Mouse (Mus musculus) ovary, postnatal 14 days (tissue): ENCODE measurements around the gene Ube2d1.
A peak's percentile ranks its signal among the peaks of the same experiment; 100 is the strongest.

Experiments used
- DNase-seq: peaks from one replicate; pipeline ENCODE4 v3.0.0; 2022; ENCODE audit warnings: low spot score

The Ube2d1 gene

DNA sequence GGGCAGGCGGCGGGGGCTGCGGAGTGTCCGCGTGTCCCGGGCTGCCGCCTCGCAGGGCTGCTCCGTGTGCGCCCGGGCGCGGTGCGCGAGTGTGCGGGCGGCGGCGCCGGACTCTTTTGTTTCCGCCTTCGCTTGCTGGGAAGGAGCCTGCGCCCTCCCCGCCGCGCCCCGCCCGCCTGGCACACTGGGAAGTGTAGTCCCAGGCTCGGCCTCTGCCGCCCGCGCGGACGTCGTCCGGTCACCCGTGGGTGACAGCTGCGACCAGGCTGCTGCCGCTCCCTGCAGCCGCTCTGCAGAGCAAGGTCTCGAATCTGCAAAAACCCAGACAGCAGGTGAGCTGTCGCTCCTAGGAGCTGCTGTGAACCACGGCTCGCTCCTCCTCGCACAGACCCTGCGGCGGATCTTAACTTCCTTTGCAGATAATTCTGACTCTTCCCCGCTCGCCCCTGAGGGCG is at the start of gene Ube2d1:
Gene Ube2d1 (minus strand): TSS at position 137 of the 455 bp plus-strand sequence.
- peak; percentile 73 for DNase-seq

GRCm38 (mm10) chr10:71332859-71333258 is 47.8 kb upstream of the Ube2d1 start:
- no peak for DNase-seq

GRCm38 (mm10) chr10:71332376-71332775 is 47.3 kb upstream of the Ube2d1 start:
- no peak for DNase-seq

DNA sequence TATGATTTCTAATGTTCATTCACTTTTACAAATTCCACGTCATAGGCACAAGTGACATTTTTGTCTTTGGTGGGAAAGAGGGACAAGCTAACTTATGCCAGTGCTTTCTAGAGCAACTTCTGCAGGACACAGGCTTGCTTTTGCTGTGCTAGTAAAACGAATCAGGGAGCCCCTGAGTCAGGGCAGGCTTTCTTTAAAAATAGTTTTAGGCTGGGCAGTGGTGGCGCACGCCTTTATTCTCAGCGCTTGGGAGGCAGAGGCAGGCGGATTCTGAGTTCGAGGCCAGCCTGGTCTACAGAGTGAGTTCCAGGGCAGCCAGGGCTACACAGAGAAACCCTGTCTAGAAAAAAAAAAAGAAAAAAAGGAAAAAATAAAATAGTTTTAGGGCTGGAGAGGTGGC is 46.8 kb upstream of the Ube2d1 start:
- no peak for DNase-seq

- DNase-seq, result no peak
Observed at GRCm38 (mm10) chr10:71330070-71330469, 45.0 kb upstream of the Ube2d1 start.

- no peak for DNase-seq
Observed at GRCm38 (mm10) chr10:71329295-71329694, 44.2 kb upstream of the Ube2d1 start.

- no peak for DNase-seq
Observed at GRCm38 (mm10) chr10:71328870-71329269, 43.8 kb upstream of the Ube2d1 start.

DNA sequence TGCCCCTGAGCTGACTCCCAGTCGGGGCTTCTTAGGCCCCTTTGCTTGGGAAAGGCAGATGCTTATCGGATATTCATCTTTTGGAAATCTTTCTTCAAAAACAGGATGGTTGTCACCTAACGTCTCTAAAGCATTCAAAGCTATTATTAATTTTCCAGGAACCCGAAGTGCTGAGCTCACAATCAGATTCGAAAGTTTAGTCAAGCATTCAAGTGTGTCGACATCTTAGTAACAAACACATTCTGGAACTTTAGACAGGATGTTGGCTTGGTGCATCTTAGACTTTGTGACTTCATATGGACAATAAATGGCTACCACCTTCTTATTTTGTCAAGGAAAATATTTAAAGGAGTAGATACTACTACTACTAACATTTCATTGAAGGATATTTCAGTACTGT is 43.3 kb upstream of the Ube2d1 start:
- no peak for DNase-seq

DNA sequence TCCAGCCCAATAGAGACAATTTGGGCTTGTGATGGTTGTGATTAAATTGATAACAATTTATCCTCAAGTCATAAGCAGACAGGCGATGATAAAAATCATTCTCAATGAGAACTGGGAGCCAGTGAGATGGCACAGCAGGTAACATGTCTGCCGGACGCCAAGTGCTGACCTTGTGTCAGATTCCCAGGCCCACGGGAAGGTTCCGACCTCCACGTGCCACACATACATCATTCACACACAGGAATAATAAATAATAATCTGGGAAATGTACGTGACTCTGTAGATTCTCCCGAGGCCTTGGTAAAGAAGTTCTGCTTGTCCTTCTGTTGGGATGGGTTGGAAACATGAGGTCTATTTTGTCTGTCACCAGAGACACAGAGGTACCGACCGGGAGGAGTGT is 42.3 kb upstream of the Ube2d1 start:
- DNase-seq, result no peak

- DNase-seq, result peak; percentile 60
Observed at GRCm38 (mm10) chr10:71326789-71327188, 41.7 kb upstream of the Ube2d1 start.

- no peak for DNase-seq
Observed at GRCm38 (mm10) chr10:71326123-71326522, 41.1 kb upstream of the Ube2d1 start.

DNA sequence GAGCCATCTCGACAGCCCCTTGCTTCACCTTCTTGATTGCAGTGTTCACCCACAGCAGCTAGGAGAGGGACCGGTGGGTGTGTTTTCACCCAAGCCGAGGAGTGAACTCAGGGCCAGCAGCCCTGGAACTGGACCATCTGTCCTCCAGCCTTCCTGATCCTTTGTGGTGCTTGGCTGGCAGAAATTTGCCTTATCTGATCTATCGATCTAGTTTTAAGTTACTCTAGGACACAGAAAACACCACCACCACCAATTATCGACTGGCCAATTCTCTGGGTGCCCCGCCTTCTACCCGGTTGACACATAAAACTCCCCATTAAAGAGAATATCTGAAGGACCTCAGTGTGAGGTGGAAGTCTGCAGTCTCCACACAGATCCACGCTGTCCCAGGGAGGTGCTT is 38.6 kb upstream of the Ube2d1 start:
- no peak for DNase-seq

DNA sequence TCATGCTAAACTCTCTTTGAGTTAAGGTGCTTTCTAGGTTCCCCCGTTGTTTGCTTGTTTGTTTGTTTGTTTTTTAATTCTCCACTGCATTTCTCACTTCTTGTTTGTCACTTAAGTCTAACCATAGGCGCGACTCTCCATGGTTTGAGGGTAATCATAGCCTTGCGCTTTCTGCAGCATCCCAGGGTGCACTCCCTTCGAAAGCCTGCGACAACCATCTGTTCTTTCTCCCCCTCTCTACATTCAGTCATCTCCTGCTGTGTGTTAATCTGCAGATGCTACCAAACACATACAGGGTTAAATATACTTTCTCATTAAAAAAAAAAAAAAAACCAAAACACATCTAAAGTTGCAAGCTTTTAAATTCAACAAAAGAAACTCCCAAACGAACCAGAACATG is 31.4 kb upstream of the Ube2d1 start:
- no peak for DNase-seq

DNA sequence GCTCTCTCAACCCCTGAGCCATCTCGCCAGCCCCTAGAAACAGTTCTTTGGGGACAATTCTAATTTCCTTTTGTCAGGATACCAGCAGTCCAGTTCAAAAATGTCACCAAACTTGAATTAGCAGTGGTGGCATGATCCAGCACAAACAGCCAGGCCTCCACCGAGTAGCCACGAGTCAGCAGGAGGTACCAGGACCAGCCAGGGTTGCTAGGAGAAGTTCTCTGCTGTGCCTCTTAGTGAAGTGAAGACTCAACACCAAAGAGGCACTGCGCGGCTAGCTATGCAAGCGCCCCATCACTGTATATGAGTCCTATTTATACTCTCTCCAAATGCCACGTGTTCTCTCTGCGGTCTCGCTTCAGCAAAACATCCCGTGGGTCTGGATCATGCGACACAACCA is 31.0 kb upstream of the Ube2d1 start:
- no peak for DNase-seq

GRCm38 (mm10) chr10:71314596-71314995 is 29.5 kb upstream of the Ube2d1 start:
- no peak for DNase-seq

DNA sequence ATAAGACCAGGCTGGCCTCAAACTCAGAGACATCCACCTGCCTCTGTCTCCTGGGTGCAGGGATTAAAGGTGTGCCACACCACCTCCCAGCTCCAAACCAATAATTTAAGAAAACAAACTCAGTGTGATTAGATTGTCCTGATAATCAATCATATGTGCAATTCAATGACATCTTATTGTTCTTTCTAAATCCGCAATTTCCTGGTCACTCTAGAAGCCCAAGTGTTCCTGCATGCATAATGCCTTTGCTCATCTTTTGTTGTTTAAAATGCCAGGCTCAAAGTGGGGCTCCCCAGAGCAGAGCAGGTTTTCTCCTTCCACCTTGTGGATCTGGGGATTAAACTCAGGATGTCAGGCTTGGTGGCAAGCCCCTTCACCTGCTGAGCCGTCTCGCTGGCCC is 25.2 kb upstream of the Ube2d1 start:
- DNase-seq, result no peak

- no peak for DNase-seq
Observed at GRCm38 (mm10) chr10:71308199-71308598, 23.1 kb upstream of the Ube2d1 start.

DNA sequence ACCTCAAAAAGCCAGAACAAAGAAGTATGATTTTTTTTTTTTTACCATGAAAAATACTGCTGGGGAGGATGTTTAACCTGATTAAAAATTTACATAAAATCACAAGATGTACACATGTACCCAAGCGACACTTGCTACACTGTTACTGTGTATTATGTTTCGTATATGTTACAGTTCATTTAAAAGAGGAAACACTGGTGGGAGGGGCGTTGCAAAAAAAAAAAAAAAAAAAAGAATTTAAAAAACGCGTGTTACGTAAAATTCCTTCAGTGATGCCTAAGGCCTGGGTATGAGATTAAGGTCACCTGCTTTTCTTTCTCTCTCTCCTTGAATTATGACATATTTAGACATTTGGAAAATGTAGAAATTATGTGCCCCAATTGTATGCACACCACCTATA is 21.7 kb upstream of the Ube2d1 start:
- no peak for DNase-seq

GRCm38 (mm10) chr10:71306190-71306589 is 21.1 kb upstream of the Ube2d1 start:
- DNase-seq, result no peak

DNA sequence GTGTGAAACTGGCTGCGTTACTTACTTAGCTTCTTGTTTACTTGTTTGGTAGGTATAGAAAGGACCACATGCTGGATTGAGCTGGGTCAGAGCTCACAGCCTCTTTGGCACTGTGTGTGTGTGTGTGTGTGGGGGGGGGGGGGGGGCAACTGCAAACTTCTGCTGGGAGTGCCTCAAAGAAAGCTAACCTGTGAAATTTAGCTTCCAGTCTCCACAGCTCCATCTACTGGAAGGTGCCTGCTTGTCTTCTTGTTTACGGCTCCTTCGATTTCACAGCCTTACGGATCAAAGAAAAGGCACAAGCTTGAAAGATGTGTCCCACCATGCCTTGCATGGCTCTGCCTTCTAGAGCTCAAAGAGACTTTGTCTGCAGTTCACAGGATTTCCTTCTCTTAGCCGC is 17.4 kb upstream of the Ube2d1 start:
- DNase-seq, result no peak

GRCm38 (mm10) chr10:71300161-71300560 is 15.1 kb upstream of the Ube2d1 start:
- DNase-seq, result no peak

GRCm38 (mm10) chr10:71293245-71293644 is 8.2 kb upstream of the Ube2d1 start:
- no peak for DNase-seq

DNA sequence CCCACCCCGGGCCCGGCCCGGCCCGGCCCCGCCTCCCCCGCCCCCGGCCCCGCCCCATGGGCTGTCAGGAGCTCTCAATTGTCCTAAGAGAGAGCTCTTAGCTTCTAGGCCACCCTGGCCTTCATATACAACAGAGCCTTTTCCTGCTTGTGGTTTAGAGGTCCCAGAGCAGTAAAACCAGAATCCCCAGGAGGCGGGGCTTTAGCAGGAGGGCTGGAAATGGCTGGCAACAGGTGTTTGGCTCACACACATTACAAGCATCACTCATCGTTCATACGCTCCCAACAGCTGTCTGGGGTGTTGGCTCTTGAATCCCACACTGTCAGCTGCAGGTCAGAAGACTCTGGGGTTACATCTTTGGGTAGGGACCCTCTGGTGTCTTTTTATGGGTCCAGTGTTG is 7.2 kb upstream of the Ube2d1 start:
- DNase-seq, result no peak

- DNase-seq, result no peak
Observed at GRCm38 (mm10) chr10:71291801-71292200, 6.7 kb upstream of the Ube2d1 start.

GRCm38 (mm10) chr10:71291179-71291661 is 6.2 kb upstream of the Ube2d1 start:
- no peak for DNase-seq
